Mouse (Mus musculus): ENCODE results near the gene Hdac11. TPM values are rescaled to one million over a fixed set of nuclear protein-coding genes. Genes with fewer than 3 reads are reported as not detected.

Hdac11 gene
- polyA plus RNA-seq, 1 experiment from 2014 or later = 4.5 TPM

GRCm38 (mm10) chr6:91159047-91159446 is 2.6 kb downstream of the Hdac11 start:
- Histone ChIP-seq H3K4me1 (ENCODE audit: control insufficient read depth, low read depth, low read length) (peaks cover 91% of the 10 kb centered on the region), H3K4me3 (ENCODE audit: low read depth, low read length) (peak overlapping the region; percentile 31), H3K27me3 (ENCODE audit: control insufficient read depth, insufficient read depth, low read depth, low read length) (no peaks in the 10 kb centered on the region), H3K27ac (ENCODE audit: low read length) (peak overlapping the region; percentile 71), H3K9ac (ENCODE audit: low read depth, low read length) (peak overlapping the region; percentile 47), H3K4me2 (ENCODE audit: low read depth, low read length) (peak overlapping the region; percentile 93), H3K9me3 (replicated peaks; ENCODE audit: control insufficient read depth, low read length) (no peaks in the 10 kb centered on the region), H3K36me3 (ENCODE audit: control insufficient read depth, insufficient read depth) (no peaks in the 10 kb centered on the region)
- ATAC-seq (ENCODE audit: low read depth) = peak; percentile 15; the same call in 1 of the 2 replicates
- 37% methylated on average over 9 of the region's 9 CpGs for WGBS (ENCODE audit: insufficient replicate concordance)

- Histone ChIP-seq H3K27me3 (ENCODE audit: control insufficient read depth, insufficient read depth, low read depth, low read length) (no peaks in the 10 kb centered on the region), H3K4me3 (ENCODE audit: low read depth, low read length) (no peak overlapping the region), H3K36me3 (ENCODE audit: control insufficient read depth, insufficient read depth) (no peaks in the 10 kb centered on the region), H3K9me3 (replicated peaks; ENCODE audit: control insufficient read depth, low read length) (no peaks in the 10 kb centered on the region), H3K27ac (ENCODE audit: low read length) (peak overlapping the region; percentile 57), H3K4me2 (ENCODE audit: low read depth, low read length) (0 out of 2 replicates have a peak overlapping the region, but pooled peaks have one; percentile 25), H3K4me1 (ENCODE audit: control insufficient read depth, low read depth, low read length) (peaks cover 91% of the 10 kb centered on the region), H3K9ac (ENCODE audit: low read depth, low read length) (peak overlapping the region; percentile 34)
- WGBS (ENCODE audit: insufficient replicate concordance) = 57% methylated on average over 3 of the region's 3 CpGs
- no peak for ATAC-seq (ENCODE audit: low read depth)
Observed at GRCm38 (mm10) chr6:91160399-91160798, 3.9 kb downstream of the Hdac11 start.

GRCm38 (mm10) chr6:91160976-91161375 is 4.5 kb downstream of the Hdac11 start:
- WGBS (ENCODE audit: insufficient replicate concordance) = 81% methylated on average over 2 of the region's 2 CpGs
- peak overlapping the region; percentile 98 for H3K27ac ChIP-seq (ENCODE audit: low read length)
- H3K36me3 ChIP-seq (ENCODE audit: control insufficient read depth, insufficient read depth) = no peaks in the 10 kb centered on the region
- H3K4me3 ChIP-seq (ENCODE audit: low read depth, low read length) = no peak overlapping the region
- H3K9me3 ChIP-seq (replicated peaks; ENCODE audit: control insufficient read depth, low read length) = no peaks in the 10 kb centered on the region
- peaks cover 87% of the 10 kb centered on the region for H3K4me1 ChIP-seq (ENCODE audit: control insufficient read depth, low read depth, low read length)
- no peak overlapping the region for H3K9ac ChIP-seq (ENCODE audit: low read depth, low read length)
- H3K4me2 ChIP-seq (ENCODE audit: low read depth, low read length) = no peak overlapping the region
- no peak for ATAC-seq (ENCODE audit: low read depth)
- H3K27me3 ChIP-seq (ENCODE audit: control insufficient read depth, insufficient read depth, low read depth, low read length) = no peaks in the 10 kb centered on the region

- 67% methylated on average over 6 of the region's 6 CpGs for WGBS (ENCODE audit: insufficient replicate concordance)
- Histone ChIP-seq H3K36me3 (ENCODE audit: control insufficient read depth, insufficient read depth) (no peaks in the 10 kb centered on the region), H3K4me1 (ENCODE audit: control insufficient read depth, low read depth, low read length) (peaks cover 83% of the 10 kb centered on the region), H3K27me3 (ENCODE audit: control insufficient read depth, insufficient read depth, low read depth, low read length) (no peaks in the 10 kb centered on the region), H3K9me3 (replicated peaks; ENCODE audit: control insufficient read depth, low read length) (no peaks in the 10 kb centered on the region), H3K27ac (ENCODE audit: low read length) (peak overlapping the region; percentile 98), H3K9ac (ENCODE audit: low read depth, low read length) (peak overlapping the region; percentile 51), H3K4me3 (ENCODE audit: low read depth, low read length) (no peak overlapping the region), H3K4me2 (ENCODE audit: low read depth, low read length) (no peak overlapping the region)
- no peak for ATAC-seq (ENCODE audit: low read depth)
Observed at GRCm38 (mm10) chr6:91161506-91162235, 5.2 kb downstream of the Hdac11 start.

GRCm38 (mm10) chr6:91162314-91162713 is 5.8 kb downstream of the Hdac11 start:
- Histone ChIP-seq H3K27me3 (ENCODE audit: control insufficient read depth, insufficient read depth, low read depth, low read length) (no peaks in the 10 kb centered on the region), H3K27ac (ENCODE audit: low read length) (peak overlapping the region; percentile 98), H3K4me2 (ENCODE audit: low read depth, low read length) (no peak overlapping the region), H3K9me3 (replicated peaks; ENCODE audit: control insufficient read depth, low read length) (no peaks in the 10 kb centered on the region), H3K9ac (ENCODE audit: low read depth, low read length) (no peak overlapping the region), H3K36me3 (ENCODE audit: control insufficient read depth, insufficient read depth) (no peaks in the 10 kb centered on the region), H3K4me3 (ENCODE audit: low read depth, low read length) (no peak overlapping the region), H3K4me1 (ENCODE audit: control insufficient read depth, low read depth, low read length) (peaks cover 76% of the 10 kb centered on the region)
- 0 out of 2 replicates have a peak, but pooled peaks have one; percentile 3 for ATAC-seq (ENCODE audit: low read depth)
- 92% methylated on average over 5 of the region's 5 CpGs for WGBS (ENCODE audit: insufficient replicate concordance)

GRCm38 (mm10) chr6:91163195-91163911 is 6.9 kb downstream of the Hdac11 start:
- Histone ChIP-seq H3K27me3 (ENCODE audit: control insufficient read depth, insufficient read depth, low read depth, low read length) (no peaks in the 10 kb centered on the region), H3K4me3 (ENCODE audit: low read depth, low read length) (peak overlapping the region; percentile 36), H3K4me1 (ENCODE audit: control insufficient read depth, low read depth, low read length) (peaks cover 69% of the 10 kb centered on the region), H3K36me3 (ENCODE audit: control insufficient read depth, insufficient read depth) (no peaks in the 10 kb centered on the region), H3K9me3 (replicated peaks; ENCODE audit: control insufficient read depth, low read length) (no peaks in the 10 kb centered on the region), H3K9ac (ENCODE audit: low read depth, low read length) (peak overlapping the region; percentile 68), H3K4me2 (ENCODE audit: low read depth, low read length) (peak overlapping the region; percentile 66), H3K27ac (ENCODE audit: low read length) (peak overlapping the region; percentile 98)
- peak; percentile 95 for ATAC-seq (ENCODE audit: low read depth)
- WGBS (ENCODE audit: insufficient replicate concordance) = 27% methylated on average over 5 of the region's 5 CpGs

- WGBS (ENCODE audit: insufficient replicate concordance) = 72% methylated on average over 2 of the region's 2 CpGs
- H3K4me2 ChIP-seq (ENCODE audit: low read depth, low read length) = 0 out of 2 replicates have a peak overlapping the region, but pooled peaks have one; percentile 66
- H3K9ac ChIP-seq (ENCODE audit: low read depth, low read length) = 0 out of 2 replicates have a peak overlapping the region, but pooled peaks have one; percentile 30
Observed at GRCm38 (mm10) chr6:91164584-91164983, 8.1 kb downstream of the Hdac11 start.

GRCm38 (mm10) chr6:91165210-91165609 is 8.7 kb downstream of the Hdac11 start:
- H3K4me3 ChIP-seq (ENCODE audit: low read depth, low read length) = no peak overlapping the region
- no peaks in the 10 kb centered on the region for H3K9me3 ChIP-seq (replicated peaks; ENCODE audit: control insufficient read depth, low read length)
- no peaks in the 10 kb centered on the region for H3K27me3 ChIP-seq (ENCODE audit: control insufficient read depth, insufficient read depth, low read depth, low read length)
- H3K9ac ChIP-seq (ENCODE audit: low read depth, low read length) = no peak overlapping the region
- H3K27ac ChIP-seq (ENCODE audit: low read length) = peak overlapping the region; percentile 98
- WGBS (ENCODE audit: insufficient replicate concordance) = 31% methylated on average over 3 of the region's 3 CpGs
- H3K36me3 ChIP-seq (ENCODE audit: control insufficient read depth, insufficient read depth) = no peaks in the 10 kb centered on the region
- ATAC-seq (ENCODE audit: low read depth) = no peak
- H3K4me1 ChIP-seq (ENCODE audit: control insufficient read depth, low read depth, low read length) = peaks cover 50% of the 10 kb centered on the region
- no peak overlapping the region for H3K4me2 ChIP-seq (ENCODE audit: low read depth, low read length)

More at GRCm38 (mm10) chr6:91164584-91164983, 8.1 kb downstream of the Hdac11 start:
- no peaks in the 10 kb centered on the region for H3K9me3 ChIP-seq (replicated peaks; ENCODE audit: control insufficient read depth, low read length)
- H3K36me3 ChIP-seq (ENCODE audit: control insufficient read depth, insufficient read depth) = no peaks in the 10 kb centered on the region
- peaks cover 57% of the 10 kb centered on the region for H3K4me1 ChIP-seq (ENCODE audit: control insufficient read depth, low read depth, low read length)
- ATAC-seq (ENCODE audit: low read depth) = no peak
- H3K4me3 ChIP-seq (ENCODE audit: low read depth, low read length) = no peak overlapping the region
- H3K27ac ChIP-seq (ENCODE audit: low read length) = peak overlapping the region; percentile 98
- H3K27me3 ChIP-seq (ENCODE audit: control insufficient read depth, insufficient read depth, low read depth, low read length) = no peaks in the 10 kb centered on the region

- no peaks in the 10 kb centered on the region for H3K36me3 ChIP-seq (ENCODE audit: control insufficient read depth, insufficient read depth)
- WGBS (ENCODE audit: insufficient replicate concordance) = 52% methylated on average over 3 of the region's 3 CpGs
Observed at GRCm38 (mm10) chr6:91167828-91168227, 11.4 kb downstream of the Hdac11 start.

More at GRCm38 (mm10) chr6:91167828-91168227, 11.4 kb downstream of the Hdac11 start:
- Histone ChIP-seq H3K4me2 (ENCODE audit: low read depth, low read length) (no peak overlapping the region), H3K27me3 (ENCODE audit: control insufficient read depth, insufficient read depth, low read depth, low read length) (no peaks in the 10 kb centered on the region), H3K27ac (ENCODE audit: low read length) (no peak overlapping the region), H3K4me3 (ENCODE audit: low read depth, low read length) (no peak overlapping the region), H3K9ac (ENCODE audit: low read depth, low read length) (no peak overlapping the region), H3K4me1 (ENCODE audit: control insufficient read depth, low read depth, low read length) (peaks cover 24% of the 10 kb centered on the region), H3K9me3 (replicated peaks; ENCODE audit: control insufficient read depth, low read length) (no peaks in the 10 kb centered on the region)
- no peak for ATAC-seq (ENCODE audit: low read depth)

All from liver, embryonic 16.5 days (tissue).